Mouse (Mus musculus): Measurements from ENCODE around the gene Fbxo6. TPM values are rescaled to one million over a fixed set of nuclear protein-coding genes. Genes with fewer than 3 reads are reported as not detected.

Gene Fbxo6
- total RNA-seq, 2 experiments from 2014 or later = 30.4 to 31.3 TPM

DNA sequence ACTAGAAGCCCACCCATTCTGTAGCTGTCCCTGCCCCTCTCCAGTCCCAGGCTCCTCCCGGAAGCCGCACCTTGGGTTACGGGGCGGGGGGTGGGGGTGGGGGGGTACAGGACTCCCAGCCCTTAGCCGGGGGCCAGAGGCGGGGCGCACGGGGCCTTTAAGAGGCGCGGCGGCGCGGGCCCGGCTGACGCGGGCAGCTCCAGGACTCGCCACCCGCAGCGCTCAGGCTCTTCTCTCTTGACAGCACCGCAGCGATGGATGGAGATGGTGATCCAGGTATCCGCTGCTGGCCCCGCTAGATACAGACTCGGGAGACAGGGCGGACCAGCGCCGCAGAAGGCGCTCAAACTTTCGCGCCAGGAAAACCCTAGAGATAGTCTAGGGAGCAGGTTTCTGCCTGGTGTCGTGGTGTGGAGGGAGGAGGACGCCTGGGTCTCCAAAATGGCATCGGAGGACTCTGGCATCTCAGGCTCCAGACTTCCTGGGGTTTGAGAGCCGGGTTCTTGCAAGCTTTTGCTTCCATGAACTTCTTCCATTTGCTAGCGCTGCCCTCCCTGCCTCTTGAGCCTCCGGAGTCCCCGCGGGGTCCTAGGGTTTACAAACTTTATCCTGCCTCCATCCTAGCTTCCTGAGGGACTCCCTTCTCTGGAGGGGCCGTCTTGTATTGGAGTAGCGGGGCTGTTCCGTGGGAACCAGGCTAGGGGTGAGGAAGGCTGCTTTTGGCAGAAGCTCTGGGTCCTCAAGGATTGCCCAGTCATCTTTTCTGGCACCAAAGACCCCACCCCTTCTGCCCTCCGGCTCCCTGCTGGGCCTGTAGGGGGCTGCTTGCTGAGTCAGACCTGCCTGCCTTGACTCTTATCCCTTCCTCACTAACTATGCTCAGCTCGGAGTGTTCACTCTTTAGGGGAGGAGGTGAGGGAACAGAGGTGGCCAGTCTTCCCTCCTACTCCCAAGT, 8.8 kb upstream of the Fbxo6 start, which contains the start of the genes Fbxo44 and Fbxo2:
Gene Fbxo44 (minus strand): TSS at position 47 of the 955 bp plus-strand sequence.
Gene Fbxo2 (plus strand): TSS at position 186 of the 955 bp plus-strand sequence.
- DNase-seq = peak; percentile 46

DNA sequence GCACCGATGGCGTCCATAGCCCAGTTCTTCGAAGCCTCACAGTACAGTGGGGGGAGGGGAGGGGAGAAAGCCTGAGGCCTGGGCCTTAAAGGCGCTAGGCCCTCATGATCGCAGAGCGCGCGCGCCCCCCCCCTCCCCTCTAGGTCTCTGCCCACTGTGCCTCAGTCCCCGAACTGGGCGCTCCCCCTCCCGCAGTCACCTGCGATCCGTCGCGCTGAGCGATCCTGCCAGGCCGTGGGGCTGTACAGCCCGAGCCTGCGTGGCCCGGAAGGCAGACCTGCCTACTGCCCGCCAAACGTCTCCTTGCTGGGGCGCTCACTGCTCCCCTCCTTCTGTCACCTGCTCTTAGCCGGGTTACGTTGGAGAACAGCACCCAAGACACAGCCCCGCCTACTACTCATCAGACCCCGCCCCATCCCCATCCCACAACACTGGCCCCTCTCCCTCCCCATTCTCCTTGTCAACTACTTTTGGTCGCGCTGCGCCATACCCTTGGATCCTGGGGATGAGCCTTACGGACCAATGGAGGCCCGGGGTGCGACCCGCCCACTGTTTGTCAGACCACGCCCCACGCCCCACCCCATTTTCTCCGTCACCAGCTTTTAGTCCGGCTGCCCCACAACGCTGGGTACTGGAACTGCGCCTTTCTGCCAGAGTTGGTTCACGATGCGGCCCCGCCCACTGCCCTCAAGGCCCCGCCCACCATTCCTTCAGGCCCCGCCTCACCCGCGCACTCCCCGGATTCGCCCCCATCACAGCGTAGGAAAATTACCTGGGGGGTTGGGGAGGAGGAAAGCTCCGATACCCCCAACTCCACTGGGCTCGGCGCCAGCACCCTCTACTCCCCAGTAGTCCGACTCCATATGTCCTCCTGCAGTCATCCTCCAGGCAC, 7.8 kb upstream of the Fbxo6 start:
- peak; percentile 96 for DNase-seq

DNA sequence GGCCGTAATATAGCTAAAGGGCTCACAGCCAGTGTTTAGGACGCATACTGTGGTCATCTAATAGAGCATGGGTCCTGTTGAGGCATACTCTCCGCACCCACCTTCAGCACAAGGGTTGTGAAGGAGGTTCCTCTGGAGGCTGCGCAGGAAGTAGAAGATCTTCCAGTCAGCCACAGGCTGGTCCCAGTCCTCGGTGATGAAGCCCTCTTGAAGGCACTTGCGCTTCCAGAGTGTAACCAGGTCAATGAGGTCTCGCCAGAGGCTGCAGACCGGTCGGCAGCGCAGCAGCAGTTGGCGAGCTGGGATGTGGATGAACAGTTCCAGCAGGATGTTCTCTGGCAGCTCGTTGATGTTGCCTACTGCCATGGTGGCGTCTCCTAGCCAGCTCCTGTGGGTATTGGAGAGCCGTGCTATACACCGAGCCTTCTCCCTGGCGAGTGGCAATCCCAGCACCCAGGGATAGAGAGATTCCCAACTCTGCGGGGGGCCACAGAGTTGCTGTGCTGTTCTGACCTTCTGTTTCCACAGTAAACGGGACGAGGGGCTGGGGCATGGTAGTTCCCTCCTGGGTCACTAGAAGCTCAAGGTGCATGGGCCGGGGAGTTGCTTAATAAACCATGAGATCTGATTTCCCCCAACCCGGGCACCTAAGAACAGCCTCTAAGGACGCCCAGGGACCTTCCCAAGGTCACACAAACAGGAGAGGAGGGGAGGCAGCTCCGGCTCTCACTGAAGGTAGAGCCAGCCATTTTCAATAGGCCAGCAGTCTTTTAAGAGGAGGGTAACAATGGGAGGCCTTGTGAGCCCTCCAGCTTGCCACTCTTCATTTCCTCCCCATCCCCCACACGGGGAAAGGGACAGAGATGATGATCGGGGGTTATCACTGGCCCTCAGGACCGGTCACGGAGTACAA, 6.8 kb upstream of the Fbxo6 start:
- no peak for DNase-seq

DNA sequence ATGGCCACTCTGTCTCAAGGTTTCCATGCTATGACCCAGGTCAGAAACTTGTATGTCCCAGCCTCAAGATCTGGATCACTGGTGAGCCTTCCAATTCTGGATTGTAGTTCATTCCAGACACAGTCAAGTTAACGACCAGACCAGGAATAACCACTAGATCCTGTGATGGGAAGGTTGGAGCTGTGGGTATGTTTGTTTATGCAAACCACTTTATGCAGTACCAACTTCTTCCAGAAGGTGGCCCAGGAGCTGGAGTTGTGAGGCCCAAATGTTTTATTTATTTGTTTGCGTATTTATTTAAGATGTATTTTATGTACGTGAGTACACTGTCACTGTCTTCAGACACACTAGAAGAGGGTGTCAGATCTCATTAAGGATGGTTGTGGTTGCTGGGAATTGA, 3.0 kb upstream of the Fbxo6 start:
- DNase-seq = peak; percentile 59

DNA sequence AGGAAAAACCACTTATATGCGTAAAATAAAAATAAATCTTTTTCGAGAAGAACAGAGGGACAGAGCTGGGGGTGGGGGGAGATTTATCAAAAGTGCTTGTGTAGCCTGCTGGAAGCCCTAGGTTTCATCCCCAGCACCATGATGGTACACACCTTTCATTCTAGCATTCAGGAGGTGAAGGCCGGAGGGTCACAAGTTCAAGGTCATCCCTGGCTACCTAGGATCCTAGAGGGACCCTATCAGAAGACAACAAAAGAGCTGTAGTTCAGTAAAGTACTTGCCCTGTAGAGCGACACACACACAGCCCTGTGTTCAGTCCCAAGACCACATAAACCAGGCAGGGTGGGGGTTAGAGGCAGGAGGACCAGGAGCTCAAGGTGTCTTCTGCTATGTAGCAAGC, 2.1 kb upstream of the Fbxo6 start:
- DNase-seq = no peak

DNA sequence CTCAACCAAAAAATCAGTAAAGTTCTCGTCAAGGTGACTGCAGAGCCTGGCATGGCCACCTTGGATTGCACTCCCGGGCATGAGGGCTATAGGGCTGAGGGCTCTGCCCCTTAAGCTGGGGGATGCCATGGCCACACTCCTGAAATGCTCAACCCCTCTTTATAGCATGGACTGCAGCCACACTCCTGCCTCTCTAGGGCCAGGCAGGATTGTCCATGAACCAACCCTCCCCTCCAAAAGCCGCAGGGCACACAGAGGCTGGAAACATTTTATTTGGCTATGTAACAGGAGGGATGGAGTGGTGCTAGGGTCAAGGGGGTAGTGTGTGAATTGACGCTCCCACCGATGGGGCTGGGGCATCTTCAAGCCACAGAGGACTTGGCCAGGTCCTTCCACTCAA, 607 bp upstream of the Fbxo6 start:
- no peak for DNase-seq

DNA sequence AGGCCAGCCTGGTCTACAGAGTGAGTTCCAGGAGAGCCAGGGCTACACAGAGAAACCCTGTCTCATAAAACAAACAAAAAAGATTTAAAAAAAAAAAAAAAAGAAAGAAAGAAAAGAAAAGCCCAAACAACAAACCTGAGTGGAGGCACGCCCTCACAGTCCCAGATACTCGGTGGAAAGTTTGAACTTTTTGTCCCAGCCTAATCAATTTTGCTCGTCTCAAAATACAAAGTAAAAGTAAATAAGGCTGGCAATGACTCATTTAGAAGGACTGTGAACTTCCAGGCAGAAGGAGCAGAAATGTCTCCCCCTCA, 1.0 kb downstream of the Fbxo6 start:
- no peak for DNase-seq

DNA sequence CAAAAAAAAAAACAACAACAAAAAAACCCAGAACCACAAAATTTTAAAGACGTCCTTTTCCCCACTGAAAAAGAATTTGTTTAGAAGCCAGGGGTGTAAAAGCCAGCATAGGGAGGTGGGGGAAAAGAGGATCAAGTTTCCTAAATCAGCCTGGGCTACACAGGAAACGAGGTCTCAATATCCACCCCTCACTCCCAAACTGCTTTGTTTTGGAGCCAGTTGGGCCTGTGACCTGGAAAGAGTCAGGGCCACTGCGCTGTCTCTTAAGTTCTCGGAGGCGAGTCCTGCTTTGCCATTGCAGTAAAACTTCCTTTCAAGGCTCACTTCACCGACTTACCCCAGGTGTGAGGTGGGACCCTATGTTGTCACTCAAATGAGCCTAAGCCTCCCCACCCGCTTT, 1.7 kb downstream of the Fbxo6 start:
- DNase-seq = no peak

DNA sequence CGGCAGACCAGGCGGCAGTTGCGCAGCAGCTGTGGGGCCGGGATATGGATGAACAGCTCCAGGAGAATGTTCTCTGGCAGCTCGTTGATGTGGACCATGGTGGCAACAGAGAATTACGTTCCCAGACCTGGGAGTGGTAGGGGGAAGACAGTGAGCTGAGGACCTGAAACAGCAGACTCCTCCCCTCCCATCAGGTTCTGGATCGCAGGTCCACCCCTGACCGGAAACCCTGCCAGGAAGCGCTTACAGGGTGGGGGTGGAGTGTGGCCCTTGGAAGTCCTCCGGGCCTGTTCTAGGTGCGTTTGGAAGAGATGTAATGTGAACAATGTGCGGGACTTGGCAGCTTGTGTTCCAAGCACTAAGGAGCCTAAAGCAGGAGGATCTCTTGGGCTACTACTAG, 2.4 kb downstream of the Fbxo6 start:
- DNase-seq = no peak

DNA sequence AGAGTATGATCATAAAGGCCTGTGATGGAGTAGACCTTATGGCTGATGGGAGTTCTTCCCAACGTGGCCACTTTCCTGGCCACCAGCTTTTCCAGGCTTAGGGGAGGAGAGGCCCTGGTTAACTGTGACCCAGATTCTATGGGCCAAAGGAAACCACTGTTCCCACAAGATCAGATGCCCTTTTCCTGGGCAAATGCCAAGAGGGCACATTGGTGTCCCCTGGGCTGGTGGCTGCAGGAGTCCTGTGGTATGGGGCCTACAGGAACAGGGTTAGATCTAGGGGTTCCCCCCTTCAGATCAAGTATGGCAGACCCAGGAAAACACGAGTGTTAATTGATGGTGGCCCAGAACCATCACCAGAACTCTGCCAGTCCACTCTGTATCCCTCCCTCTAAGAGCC, 4.2 kb downstream of the Fbxo6 start:
- DNase-seq = no peak

DNA sequence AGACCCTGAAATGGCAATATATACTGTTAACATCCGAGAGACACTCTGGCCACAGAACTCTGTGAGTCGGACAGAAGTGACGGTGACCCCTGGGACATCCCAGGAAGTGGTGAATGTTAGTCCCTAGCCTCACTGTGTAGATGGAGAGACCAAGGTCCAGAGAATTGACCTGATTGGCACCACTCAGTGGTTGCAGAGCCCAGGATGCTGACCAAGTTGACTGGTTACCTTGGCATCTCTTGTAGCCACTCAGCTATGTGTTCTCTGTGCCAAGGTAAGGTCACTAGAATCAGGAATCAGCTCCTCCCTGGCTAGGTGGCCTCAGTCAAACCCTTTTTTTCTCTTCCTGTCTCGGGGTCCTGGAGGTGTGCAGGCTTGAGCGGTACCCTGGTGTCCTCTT, 8.2 kb downstream of the Fbxo6 start:
- no peak for DNase-seq

DNA sequence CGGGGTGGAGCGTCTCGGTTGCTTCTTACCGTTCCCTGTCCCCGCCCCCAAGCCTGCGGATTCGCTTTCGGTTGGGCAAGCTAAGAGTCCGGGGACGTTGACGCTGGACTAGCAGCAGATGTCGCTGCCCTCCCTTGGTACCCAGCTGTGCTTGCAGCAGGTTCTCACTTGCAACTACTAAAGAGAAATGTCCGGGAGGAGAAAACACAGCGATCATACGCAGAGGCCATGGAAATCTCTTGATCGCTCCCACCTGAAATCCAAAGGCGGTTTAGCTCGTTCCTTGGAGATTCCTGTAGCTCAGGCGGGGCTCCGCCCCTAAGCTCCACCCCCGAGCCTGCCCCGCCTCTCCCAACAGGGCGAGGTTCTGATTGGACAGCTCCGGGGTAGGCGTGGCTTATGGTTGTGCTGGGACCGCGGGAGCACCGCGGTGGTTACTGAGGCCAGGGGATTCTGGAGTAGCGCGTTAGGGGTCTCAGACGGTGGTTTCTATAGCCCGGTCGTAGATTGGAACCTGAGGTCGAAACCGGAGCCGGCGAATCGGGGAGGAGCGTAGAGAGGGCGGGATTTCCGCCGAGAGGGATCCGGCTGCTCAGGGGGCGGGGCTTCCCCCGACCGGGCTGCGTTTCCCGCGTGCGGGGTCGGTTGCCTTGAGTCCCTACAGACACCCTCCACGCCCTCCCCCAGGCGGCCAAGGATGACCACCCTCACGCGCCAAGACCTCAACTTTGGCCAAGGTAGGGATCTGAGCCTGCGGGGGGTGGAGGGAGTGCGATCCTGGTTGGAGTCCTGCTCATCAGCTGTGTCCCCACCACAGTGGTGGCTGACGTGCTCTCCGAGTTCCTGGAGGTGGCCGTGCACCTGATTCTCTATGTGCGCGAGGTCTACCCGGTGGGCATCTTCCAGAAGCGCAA, 11.6 kb downstream of the Fbxo6 start:
- peak; percentile 91 for DNase-seq

DNA sequence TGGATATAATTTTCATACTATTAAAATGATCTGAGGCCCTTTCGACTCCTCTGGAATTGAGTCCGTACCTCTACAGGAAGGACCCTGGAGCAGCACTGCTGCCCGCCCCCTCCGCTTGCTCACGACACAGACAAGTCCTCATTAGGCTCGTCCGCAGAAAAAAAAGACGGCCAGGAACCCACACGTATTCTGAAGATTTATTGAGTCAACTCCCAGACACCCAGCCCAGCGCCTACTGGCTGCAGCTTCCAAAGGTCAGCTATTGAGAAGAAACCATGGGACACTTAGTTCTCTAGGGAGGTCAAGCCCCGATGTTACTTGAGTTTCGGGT, 12.2 kb downstream of the Fbxo6 start:
- DNase-seq = no peak

DNA sequence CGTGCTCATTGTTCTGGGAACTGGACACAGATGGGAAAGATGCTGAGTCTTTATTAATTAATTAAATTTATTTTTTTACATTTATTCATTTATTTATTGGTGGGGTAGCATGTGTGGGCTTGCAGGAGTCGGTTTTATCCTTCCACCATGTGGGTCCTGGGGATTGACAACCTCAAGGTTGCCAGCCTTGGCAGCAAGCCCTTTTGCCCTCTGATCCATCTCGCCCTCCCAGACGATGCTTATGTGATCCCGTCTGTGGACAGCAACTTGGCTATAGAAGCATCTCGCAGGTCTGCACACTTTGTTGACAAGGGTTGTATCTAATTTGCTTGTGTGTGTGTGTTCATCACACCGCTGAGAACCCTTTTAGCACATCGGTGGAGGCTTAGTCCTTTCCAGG, 14.4 kb downstream of the Fbxo6 start:
- DNase-seq = no peak

DNA sequence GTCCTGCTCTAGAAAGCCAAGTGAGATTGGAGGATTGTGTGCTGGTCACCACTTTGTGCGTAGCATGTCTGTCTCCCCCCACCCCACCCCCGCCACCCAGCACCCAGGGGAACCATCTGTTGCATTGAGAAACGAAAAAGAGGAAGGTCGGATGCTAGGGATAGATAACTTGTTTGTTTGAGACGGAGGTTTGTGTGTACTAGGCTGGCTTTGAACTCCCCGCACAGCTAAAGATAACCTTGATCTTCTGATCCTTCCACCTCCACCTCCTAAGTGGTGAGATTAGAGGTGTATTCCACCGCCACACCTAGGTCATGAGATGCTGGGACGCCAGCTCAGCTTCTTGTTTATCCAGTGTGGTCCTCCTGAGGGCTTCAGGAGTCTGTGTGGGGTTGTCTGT, 17.0 kb downstream of the Fbxo6 start:
- DNase-seq = no peak

DNA sequence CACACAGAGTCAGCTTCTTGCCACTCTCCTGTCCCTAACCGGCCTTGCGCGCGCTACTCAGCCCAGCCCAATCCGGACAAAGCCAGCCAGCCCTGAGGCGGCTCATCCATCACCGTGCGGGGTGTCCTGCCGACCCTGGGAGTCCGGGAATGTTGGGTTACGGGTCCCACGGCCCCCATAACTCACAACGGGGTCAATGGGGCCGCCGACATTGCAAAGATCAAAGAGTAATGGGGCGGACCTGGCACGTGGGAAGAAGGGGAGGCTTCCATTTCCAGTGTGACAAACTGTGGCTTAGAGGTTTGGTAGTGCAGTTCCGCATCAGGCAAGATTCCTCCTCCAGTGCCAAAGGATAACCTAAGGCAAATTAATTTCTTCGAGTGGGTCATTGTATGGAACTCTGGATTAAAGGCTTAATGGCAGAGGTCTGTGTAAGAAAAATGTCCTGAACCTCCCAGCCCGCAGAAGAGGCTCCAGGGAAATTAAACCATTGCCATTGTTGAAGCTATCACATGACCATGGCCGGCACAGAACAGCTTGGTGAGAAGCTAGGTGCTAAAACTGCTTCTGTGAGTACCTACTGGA, 20.4 kb downstream of the Fbxo6 start:
- DNase-seq = peak; percentile 34

DNA sequence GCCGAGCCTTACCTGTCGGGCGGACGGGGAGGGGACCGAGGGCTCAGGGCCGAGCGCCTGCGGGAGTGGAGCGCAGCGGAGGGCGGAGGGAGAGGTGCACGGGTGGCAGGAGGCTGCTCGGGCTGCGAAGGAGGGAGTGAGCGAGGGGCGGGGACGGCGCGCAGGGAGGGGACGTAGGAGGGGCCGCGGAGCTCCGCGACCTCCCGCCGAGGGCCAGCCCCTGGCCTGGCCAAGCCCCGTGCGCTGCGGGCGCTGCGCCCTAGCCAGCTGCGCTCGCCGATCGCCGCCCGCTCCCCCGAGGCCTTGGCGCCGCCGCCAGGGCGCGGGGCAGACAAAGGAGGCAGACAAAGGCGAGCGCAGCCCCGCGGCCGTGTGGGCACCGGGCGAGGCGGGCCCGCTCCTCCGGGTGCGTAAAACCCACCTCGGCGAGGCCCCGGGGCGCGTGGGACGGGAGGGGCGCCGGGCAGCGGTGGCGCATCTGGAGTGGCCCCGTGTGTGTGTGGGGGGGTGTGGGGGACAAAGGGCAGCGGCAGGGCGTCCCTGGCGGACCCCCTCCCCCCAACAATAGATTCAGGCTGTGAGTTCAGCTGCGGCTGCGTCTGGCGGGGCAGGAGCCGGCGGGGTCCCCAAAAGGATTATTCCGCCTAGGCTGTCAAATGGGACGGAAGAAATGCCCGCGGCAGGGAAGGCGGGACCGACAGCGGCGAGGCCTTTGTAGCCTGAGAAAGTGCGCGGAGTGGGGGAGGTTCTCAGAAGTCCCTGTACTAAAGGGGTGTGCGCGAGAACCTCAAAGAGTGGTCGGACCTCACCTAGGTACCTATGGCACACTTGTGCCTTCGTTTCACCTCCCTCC, 21.2 kb downstream of the Fbxo6 start, which contains the start of gene Draxin:
Gene Draxin (minus strand): TSS at position 138 of the 853 bp plus-strand sequence.
- DNase-seq = peak; percentile 74

DNA sequence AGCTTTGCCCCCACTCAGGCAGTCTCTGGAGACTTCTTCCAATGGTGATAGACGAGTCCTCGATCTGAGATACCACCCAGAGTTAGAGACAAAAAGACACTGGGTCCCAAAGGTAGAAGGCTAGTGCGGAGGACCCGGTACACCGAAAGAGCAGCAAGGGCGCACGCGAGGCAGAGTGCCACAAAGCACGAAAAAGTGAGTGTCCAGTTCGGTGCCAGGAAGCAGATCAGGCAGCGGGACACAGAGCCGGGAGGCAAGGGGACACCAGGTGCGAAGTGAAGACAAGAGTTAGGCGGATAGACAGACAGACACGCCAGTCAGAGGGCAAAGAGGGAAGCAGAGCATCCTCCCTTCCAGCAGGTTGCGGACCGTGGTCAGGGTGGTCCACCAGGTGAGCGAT, 21.8 kb downstream of the Fbxo6 start, which contains the start of gene Mad2l2:
Gene Mad2l2 (plus strand): TSS at position 252 of the 400 bp plus-strand sequence.
- no peak for DNase-seq

DNA sequence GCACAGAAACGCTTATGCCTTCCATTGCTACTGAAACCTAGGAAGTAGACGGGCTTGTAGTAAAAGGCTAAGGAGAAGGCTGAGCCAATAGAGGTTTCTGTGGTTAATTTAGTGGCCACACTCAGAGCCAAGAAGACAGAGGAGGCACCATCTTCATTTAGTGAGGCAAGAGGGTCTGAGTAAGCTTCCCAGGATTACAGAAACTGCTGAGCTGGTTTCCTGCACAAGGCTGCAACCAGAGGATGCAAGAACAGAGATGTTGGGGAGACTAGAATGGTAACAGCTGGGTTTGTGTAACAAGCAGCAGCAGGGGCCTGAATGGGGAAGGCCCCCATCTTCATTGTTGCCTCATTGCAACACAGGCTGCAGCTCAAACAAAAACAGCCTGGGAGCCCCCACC, 23.3 kb downstream of the Fbxo6 start:
- DNase-seq = no peak

DNA sequence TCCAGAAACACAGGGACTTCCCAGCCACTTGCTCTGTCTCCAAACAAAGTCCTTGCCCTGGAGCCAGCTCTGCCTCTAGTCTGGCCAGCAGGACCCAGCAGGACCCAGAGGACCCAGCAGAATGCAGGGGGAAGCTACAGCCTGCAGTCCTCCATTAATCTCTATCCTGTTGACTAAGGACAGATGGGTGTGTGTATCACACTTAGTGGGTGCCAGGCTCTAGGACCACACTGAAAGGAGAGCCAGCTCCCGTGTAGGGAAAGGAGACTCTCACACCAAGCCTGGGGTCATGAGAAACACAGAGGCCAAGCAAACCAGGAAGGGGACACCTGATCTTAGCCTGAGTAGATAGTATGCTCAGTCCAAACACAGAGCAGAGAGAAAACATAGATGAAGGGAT, 23.7 kb downstream of the Fbxo6 start:
- no peak for DNase-seq

Measured in adrenal gland, postnatal 10 days (tissue).